Mouse (Mus musculus) midbrain, embryonic 13.5 days (tissue): ENCODE measurements around the gene Rnf26. TPM values are rescaled to one million over a fixed set of nuclear protein-coding genes. Genes with fewer than 3 reads are reported as not detected.

Source experiments
- ATAC-seq: fragments of 200-750 bp; cut with Nextera tagmentation; 2 replicates; pipeline ENCODE4 v1.8.0; 2017; ENCODE audit warnings: mild to moderate bottlenecking, moderate TSS enrichment, moderate library complexity
- H3K27ac ChIP-seq: fragments of 300-500 bp; sonication (generic); 2 replicates; pipeline ENCODE4 v1.5.1; 2015; ENCODE audit warnings: inconsistent platforms, mild to moderate bottlenecking, moderate library complexity
- H3K27me3 ChIP-seq: fragments of 300-500 bp; sonication (generic); 2 replicates; pipeline ENCODE4 v1.6.1; 2015; ENCODE audit warnings: mild to moderate bottlenecking, inconsistent platforms
- H3K36me3 ChIP-seq: fragments of 300-500 bp; sonication (generic); 2 replicates; pipeline ENCODE4 v1.6.1; 2015; ENCODE audit warnings: mild to moderate bottlenecking, inconsistent platforms
- H3K4me1 ChIP-seq: fragments of 300-500 bp; sonication (generic); replicated peaks from 2 replicates; pipeline ENCODE4 v1.6.1; 2015; ENCODE audit warnings: inconsistent platforms
- H3K4me2 ChIP-seq: fragments of 300-500 bp; sonication (generic); replicated peaks from 2 replicates; pipeline ENCODE4 v1.6.1; 2015; ENCODE audit warnings: moderate library complexity, mild to moderate bottlenecking, inconsistent platforms
- H3K4me3 ChIP-seq: fragments of 300-500 bp; sonication (generic); replicated peaks from 2 replicates; pipeline ENCODE4 v1.5.1; 2015; ENCODE audit warnings: mild to moderate bottlenecking, inconsistent platforms
- H3K9ac ChIP-seq: fragments of 300-500 bp; sonication (generic); replicated peaks from 2 replicates; pipeline ENCODE4 v1.6.1; 2015; ENCODE audit warnings: mild to moderate bottlenecking, inconsistent platforms
- H3K9me3 ChIP-seq: fragments of 300-500 bp; sonication (generic); 2 replicates; pipeline ENCODE4 v1.6.1; 2016; ENCODE audit warnings: mild to moderate bottlenecking, inconsistent platforms
- whole genome bisulfite sequencing: fragments of 180-500 bp; shearing (Covaris S2); methylation state at CpG from one replicate; pipeline ENCODE4 v1.1.7; 2015; 5-methylcytosine and 5-hydroxymethylcytosine counted together
- polyA plus RNA-seq: library from polyadenylated mRNA; unstranded; fragments of >200 nt; fragmentation: Nextera tagmentation; extraction: Ambion mirVana; gene quantifications from 2 replicates; pipeline ENCODE4 v1.2.1, GENCODE M21; 2015

Rnf26 gene
- 29.9 and 32.7 TPM in 2 replicates for polyA plus RNA-seq

GRCm38 (mm10) chr9:44113105-44113789, at the start of gene Rnf26, which contains the start of gene Gm49380:
TSS of gene Rnf26 (minus strand) at chr9:44113517.
TSS of gene Gm49380 (minus strand) at chr9:44113500.
- Histone ChIP-seq H3K36me3 (no peaks in the 10 kb centered on the region), H3K27ac (no peak within 1 kb of the TSS)
- under 1% methylated on average over 40 of the region's 51 CpGs for WGBS

GRCm38 (mm10) chr9:44159886-44160285, 46.6 kb upstream of the Rnf26 start:
- Histone ChIP-seq H3K9ac (no peak overlapping the region), H3K27ac (no peak overlapping the region), H3K4me1 (no peaks in the 10 kb centered on the region), H3K36me3 (peaks cover 71% of the 10 kb centered on the region), H3K27me3 (no peaks in the 10 kb centered on the region), H3K4me2 (no peak overlapping the region), H3K9me3 (no peaks in the 10 kb centered on the region), H3K4me3 (no peak overlapping the region)
- WGBS = 90% methylated on average over 3 of the region's 3 CpGs
- no peak for ATAC-seq

More at GRCm38 (mm10) chr9:44113105-44113789, at the start of gene Rnf26, which contains the start of gene Gm49380:
- Histone ChIP-seq H3K4me3 (peak within 1 kb of the TSS; percentile 71), H3K9me3 (no peaks in the 10 kb centered on the region), H3K9ac (peak within 1 kb of the TSS; percentile 75), H3K4me2 (peak within 1 kb of the TSS; percentile 59), H3K27me3 (no peaks in the 10 kb centered on the region), H3K4me1 (peaks cover 40% of the 10 kb centered on the region)
- ATAC-seq = peak; percentile 96

GRCm38 (mm10) chr9:44147290-44147689, 34.0 kb upstream of the Rnf26 start:
- H3K9ac ChIP-seq = no peak overlapping the region
- H3K4me3 ChIP-seq = no peak overlapping the region
- no peaks in the 10 kb centered on the region for H3K9me3 ChIP-seq
- H3K4me1 ChIP-seq = no peaks in the 10 kb centered on the region
- H3K4me2 ChIP-seq = no peak overlapping the region
- no peak overlapping the region for H3K27ac ChIP-seq
- no peaks in the 10 kb centered on the region for H3K27me3 ChIP-seq
- ATAC-seq = no peak
- 61% methylated on average over 3 of the region's 3 CpGs for WGBS
- peaks cover 75% of the 10 kb centered on the region for H3K36me3 ChIP-seq

GRCm38 (mm10) chr9:44144718-44145060, 31.4 kb upstream of the Rnf26 start:
- peaks cover 65% of the 10 kb centered on the region for H3K36me3 ChIP-seq
- no peaks in the 10 kb centered on the region for H3K27me3 ChIP-seq
- H3K4me1 ChIP-seq = no peaks in the 10 kb centered on the region
- no peak overlapping the region for H3K4me3 ChIP-seq
- no peak for ATAC-seq
- H3K9me3 ChIP-seq = no peaks in the 10 kb centered on the region
- H3K9ac ChIP-seq = no peak overlapping the region
- H3K4me2 ChIP-seq = no peak overlapping the region
- H3K27ac ChIP-seq = no peak overlapping the region

- Histone ChIP-seq H3K36me3 (peaks cover 62% of the 10 kb centered on the region), H3K9ac (no peak overlapping the region), H3K27me3 (no peaks in the 10 kb centered on the region), H3K4me2 (no peak overlapping the region), H3K9me3 (no peaks in the 10 kb centered on the region), H3K4me3 (no peak overlapping the region), H3K27ac (no peak overlapping the region), H3K4me1 (no peaks in the 10 kb centered on the region)
- peak; percentile 48; the same call in 1 of the 2 replicates for ATAC-seq
- 27% methylated on average over 6 of the region's 8 CpGs for WGBS
Measured at GRCm38 (mm10) chr9:44144023-44144717, 30.9 kb upstream of the Rnf26 start.

GRCm38 (mm10) chr9:44143421-44143820, 30.1 kb upstream of the Rnf26 start:
- Histone ChIP-seq H3K4me1 (no peaks in the 10 kb centered on the region), H3K4me2 (no peak overlapping the region), H3K36me3 (peaks cover 55% of the 10 kb centered on the region), H3K9ac (0 out of 2 replicates have a peak overlapping the region, but pooled peaks have one; percentile 36), H3K4me3 (no peak overlapping the region), H3K27me3 (no peaks in the 10 kb centered on the region), H3K27ac (no peak overlapping the region), H3K9me3 (no peaks in the 10 kb centered on the region)
- no peak for ATAC-seq
- WGBS = 74% methylated on average over 5 of the region's 5 CpGs

- Histone ChIP-seq H3K4me2 (no peak overlapping the region), H3K36me3 (peaks cover 50% of the 10 kb centered on the region), H3K27ac (no peak overlapping the region), H3K4me1 (no peaks in the 10 kb centered on the region), H3K9ac (no peak overlapping the region), H3K9me3 (no peaks in the 10 kb centered on the region), H3K4me3 (no peak overlapping the region), H3K27me3 (0 out of 2 replicates have a peak, but pooled peaks cover 3% of the 10 kb centered on the region)
- 62% methylated on average over 5 of the region's 5 CpGs for WGBS
- no peak for ATAC-seq
Measured at GRCm38 (mm10) chr9:44141951-44142350, 28.6 kb upstream of the Rnf26 start.

- Histone ChIP-seq H3K9ac (no peak overlapping the region), H3K4me1 (peaks cover 32% of the 10 kb centered on the region), H3K27ac (no peak overlapping the region), H3K27me3 (peaks cover 44% of the 10 kb centered on the region), H3K9me3 (no peaks in the 10 kb centered on the region), H3K4me3 (no peak overlapping the region), H3K36me3 (peaks cover 21% of the 10 kb centered on the region; the same call in 1 of the 2 replicates), H3K4me2 (no peak overlapping the region)
- 71% methylated on average over 4 of the region's 4 CpGs for WGBS
- no peak for ATAC-seq
Measured at GRCm38 (mm10) chr9:44137846-44138245, 24.5 kb upstream of the Rnf26 start.

GRCm38 (mm10) chr9:44135731-44136411, 22.6 kb upstream of the Rnf26 start:
- H3K4me3 ChIP-seq = peak overlapping the region; percentile 46
- H3K27me3 ChIP-seq = peaks cover 64% of the 10 kb centered on the region
- no peaks in the 10 kb centered on the region for H3K9me3 ChIP-seq
- peaks cover 36% of the 10 kb centered on the region for H3K4me1 ChIP-seq
- H3K27ac ChIP-seq = no peak overlapping the region
- 60% methylated on average over 7 of the region's 7 CpGs for WGBS
- H3K9ac ChIP-seq = peak overlapping the region; percentile 65
- no peak for ATAC-seq
- H3K4me2 ChIP-seq = peak overlapping the region; percentile 85
- 0 out of 2 replicates have a peak, but pooled peaks cover 10% of the 10 kb centered on the region for H3K36me3 ChIP-seq

- ATAC-seq = peak; percentile 32
- H3K27me3 ChIP-seq = peaks cover 64% of the 10 kb centered on the region
- 0 out of 2 replicates have a peak, but pooled peaks cover 2% of the 10 kb centered on the region for H3K36me3 ChIP-seq
- peak overlapping the region; percentile 85 for H3K4me2 ChIP-seq
- peak overlapping the region; percentile 65 for H3K9ac ChIP-seq
- H3K9me3 ChIP-seq = no peaks in the 10 kb centered on the region
- H3K27ac ChIP-seq = no peak overlapping the region
- peaks cover 44% of the 10 kb centered on the region for H3K4me1 ChIP-seq
- H3K4me3 ChIP-seq = peak overlapping the region; percentile 46
- WGBS = 2% methylated on average over 49 of the region's 49 CpGs
Measured at GRCm38 (mm10) chr9:44134851-44135730, 21.8 kb upstream of the Rnf26 start.

GRCm38 (mm10) chr9:44134101-44134850, 21.0 kb upstream of the Rnf26 start, which contains the start of gene Mcam:
TSS of gene Mcam (plus strand) at chr9:44134469.
- Histone ChIP-seq H3K4me3 (peak within 1 kb of the TSS; percentile 46), H3K4me2 (peak within 1 kb of the TSS; percentile 85), H3K36me3 (0 out of 2 replicates have a peak, but pooled peaks cover under 1% of the 10 kb centered on the region), H3K9me3 (no peaks in the 10 kb centered on the region), H3K4me1 (peaks cover 51% of the 10 kb centered on the region), H3K27ac (no peak within 1 kb of the TSS), H3K9ac (peak within 1 kb of the TSS; percentile 65), H3K27me3 (peaks cover 67% of the 10 kb centered on the region)
- ATAC-seq = peak; percentile 38
- 2% methylated on average over 42 of the region's 55 CpGs for WGBS
